Mouse (Mus musculus): ENCODE results near the gene Polr2l. TPM values are rescaled to one million over a fixed set of nuclear protein-coding genes. Genes with fewer than 3 reads are reported as not detected.

The Polr2l gene
- polyA plus RNA-seq, 2 experiments = 24.6 to 52.4 TPM

DNA sequence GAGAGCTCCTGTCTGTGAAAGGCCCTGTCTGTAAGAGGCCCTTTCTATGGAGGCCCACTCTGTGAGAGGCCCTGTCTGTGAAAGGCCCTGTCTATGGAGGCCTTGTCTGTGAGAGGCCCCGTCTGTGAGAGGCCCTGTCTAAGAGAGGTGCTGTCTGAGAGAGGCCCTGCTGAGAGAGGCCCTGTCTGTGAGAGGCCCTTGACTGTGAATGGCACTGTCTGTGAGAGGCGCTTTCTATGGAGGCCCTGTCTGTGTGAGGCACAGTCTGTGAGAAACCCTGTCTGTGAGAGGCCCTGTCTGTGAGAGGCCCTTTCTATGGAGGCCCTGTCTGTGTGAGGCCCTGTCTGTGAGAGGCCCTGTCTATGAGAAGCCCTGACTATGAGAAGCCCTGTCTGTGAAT is 31.3 kb upstream of the Polr2l start:
- ATAC-seq (ENCODE audit: insufficient read depth) (peak; percentile 63), DNase-seq (ENCODE audit: low read depth in 3 of 3, low spot score in 3 of 3) (no peak)
- Histone ChIP-seq H3K27ac (peak overlapping the region; percentile 96), H3K9ac (replicated peaks) (peak overlapping the region; percentile 68), H3K36me3 (replicated peaks; ENCODE audit: control insufficient read depth, insufficient read depth, low read depth) (peaks cover 28% of the 10 kb centered on the region), H3K4me2 (ENCODE audit: low read depth) (peak overlapping the region; percentile 94), H3K27me3 (ENCODE audit: control insufficient read depth, insufficient read depth, low read length) (no peaks in the 10 kb centered on the region), H3K4me3 (ENCODE audit: insufficient read depth in 1 of 2, low read depth in 2 of 2, low read length in 2 of 2) (peak overlapping the region; percentile 83 to 95), H3K9me3 (ENCODE audit: control insufficient read depth, low read length) (no peaks in the 10 kb centered on the region), H3K4me1 (replicated peaks; ENCODE audit: control insufficient read depth in 2 of 2, insufficient read depth in 2 of 2, low read length in 1 of 2) (peaks cover 33 to 45% of the 10 kb centered on the region in 2 experiments)
- TF ChIP-seq CTCF (IDR thresholded peaks at IDR 0.05; ENCODE audit: low read depth) (no peak), EP300 (IDR thresholded peaks at IDR 0.05; ENCODE audit: low read depth) (no peak)
- WGBS (ENCODE audit: insufficient replicate concordance) = 37% methylated on average over 2 of the region's 2 CpGs

DNA sequence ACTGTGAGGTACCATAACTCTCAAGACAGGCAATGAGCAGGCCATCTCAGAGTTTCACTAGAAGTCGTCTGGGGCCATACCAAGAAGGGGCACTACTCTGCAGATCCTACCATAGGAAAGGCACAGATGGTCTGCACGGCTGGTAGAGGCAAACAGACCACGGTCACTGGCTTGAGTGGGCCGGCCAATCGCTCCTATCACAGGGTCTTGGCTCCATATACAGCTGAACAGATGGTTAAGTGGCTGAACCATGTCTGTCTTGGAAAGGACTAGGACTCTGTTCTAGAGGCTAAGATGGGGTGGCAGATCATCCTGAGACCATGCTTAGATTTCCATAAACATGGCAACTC is 27.6 kb upstream of the Polr2l start:
- H3K9me3 ChIP-seq (ENCODE audit: control insufficient read depth, low read length) = no peaks in the 10 kb centered on the region
- H3K4me1 ChIP-seq (replicated peaks; ENCODE audit: control insufficient read depth in 2 of 2, insufficient read depth in 2 of 2, low read length in 1 of 2) = peaks cover 14 to 25% of the 10 kb centered on the region in 2 experiments
- TF ChIP-seq EP300 (IDR thresholded peaks at IDR 0.05; ENCODE audit: low read depth) = no peak
- TF ChIP-seq CTCF (IDR thresholded peaks at IDR 0.05; ENCODE audit: low read depth) = no peak
- H3K36me3 ChIP-seq (replicated peaks; ENCODE audit: control insufficient read depth, insufficient read depth, low read depth) = peaks cover 3% of the 10 kb centered on the region; the same call in 1 of the 2 replicates
- H3K27me3 ChIP-seq (ENCODE audit: control insufficient read depth, insufficient read depth, low read length) = no peaks in the 10 kb centered on the region
- no peak overlapping the region; the same call in 1 of the 2 replicates for H3K4me2 ChIP-seq (ENCODE audit: low read depth)
- WGBS (ENCODE audit: insufficient replicate concordance) = 89% methylated on average over 5 of the region's 5 CpGs
- no peak for ATAC-seq (ENCODE audit: insufficient read depth)
- H3K9ac ChIP-seq (replicated peaks) = no peak overlapping the region
- no peak for DNase-seq (ENCODE audit: low read depth in 3 of 3, low spot score in 3 of 3)
- H3K27ac ChIP-seq = no peak overlapping the region
- no peak overlapping the region for H3K4me3 ChIP-seq (ENCODE audit: insufficient read depth in 1 of 2, low read depth in 2 of 2, low read length in 2 of 2)

- WGBS (ENCODE audit: insufficient replicate concordance) = 77% methylated on average over 7 of the region's 7 CpGs
- ATAC-seq (ENCODE audit: insufficient read depth) = no peak
- H3K4me3 ChIP-seq (ENCODE audit: insufficient read depth in 1 of 2, low read depth in 2 of 2, low read length in 2 of 2) = no peak overlapping the region
- H3K27me3 ChIP-seq (ENCODE audit: control insufficient read depth, insufficient read depth, low read length) = no peaks in the 10 kb centered on the region
- no peaks in the 10 kb centered on the region for H3K9me3 ChIP-seq (ENCODE audit: control insufficient read depth, low read length)
- DNase-seq (ENCODE audit: low read depth in 3 of 3, low spot score in 3 of 3) = no peak
- peaks cover 10 to 22% of the 10 kb centered on the region in 2 experiments for H3K4me1 ChIP-seq (replicated peaks; ENCODE audit: control insufficient read depth in 2 of 2, insufficient read depth in 2 of 2, low read length in 1 of 2)
- H3K4me2 ChIP-seq (ENCODE audit: low read depth) = no peak overlapping the region
- H3K9ac ChIP-seq (replicated peaks) = no peak overlapping the region
- no peak for TF ChIP-seq EP300 (IDR thresholded peaks at IDR 0.05; ENCODE audit: low read depth)
- no peak for TF ChIP-seq CTCF (IDR thresholded peaks at IDR 0.05; ENCODE audit: low read depth)
- H3K36me3 ChIP-seq (replicated peaks; ENCODE audit: control insufficient read depth, insufficient read depth, low read depth) = peaks cover 3% of the 10 kb centered on the region; the same call in 1 of the 2 replicates
- H3K27ac ChIP-seq = no peak overlapping the region
Measured at GRCm38 (mm10) chr7:141501820-141502555, 27.1 kb upstream of the Polr2l start.

- Histone ChIP-seq H3K4me2 (ENCODE audit: low read depth) (no peak overlapping the region), H3K9me3 (ENCODE audit: control insufficient read depth, low read length) (no peaks in the 10 kb centered on the region), H3K27me3 (ENCODE audit: control insufficient read depth, insufficient read depth, low read length) (no peaks in the 10 kb centered on the region), H3K4me1 (replicated peaks; ENCODE audit: control insufficient read depth in 2 of 2, insufficient read depth in 2 of 2, low read length in 1 of 2) (peaks cover 4 to 6% of the 10 kb centered on the region in 2 experiments), H3K9ac (replicated peaks) (no peak overlapping the region; the same call in 1 of the 2 replicates), H3K27ac (no peak overlapping the region), H3K36me3 (replicated peaks; ENCODE audit: control insufficient read depth, insufficient read depth, low read depth) (0 out of 2 replicates have a peak, but pooled peaks cover 4% of the 10 kb centered on the region), H3K4me3 (ENCODE audit: insufficient read depth in 1 of 2, low read depth in 2 of 2, low read length in 2 of 2) (no peak overlapping the region)
- ATAC-seq (ENCODE audit: insufficient read depth) = no peak
- TF ChIP-seq CTCF (IDR thresholded peaks at IDR 0.05; ENCODE audit: low read depth) (no peak), EP300 (IDR thresholded peaks at IDR 0.05; ENCODE audit: low read depth) (no peak)
- 82% methylated on average over 3 of the region's 3 CpGs for WGBS (ENCODE audit: insufficient replicate concordance)
- DNase-seq (ENCODE audit: low read depth in 3 of 3, low spot score in 3 of 3) = no peak
Measured at GRCm38 (mm10) chr7:141497600-141497999, 22.7 kb upstream of the Polr2l start.

- Histone ChIP-seq H3K27me3 (ENCODE audit: control insufficient read depth, insufficient read depth, low read length) (no peaks in the 10 kb centered on the region), H3K36me3 (replicated peaks; ENCODE audit: control insufficient read depth, insufficient read depth, low read depth) (0 out of 2 replicates have a peak, but pooled peaks cover 8% of the 10 kb centered on the region), H3K9me3 (ENCODE audit: control insufficient read depth, low read length) (no peaks in the 10 kb centered on the region), H3K4me1 (replicated peaks; ENCODE audit: control insufficient read depth in 2 of 2, insufficient read depth in 2 of 2, low read length in 1 of 2) (no peaks in the 10 kb centered on the region; a peak in 1 of 4 replicates), H3K4me2 (ENCODE audit: low read depth) (no peak overlapping the region), H3K4me3 (ENCODE audit: insufficient read depth in 1 of 2, low read depth in 2 of 2, low read length in 2 of 2) (no peak overlapping the region), H3K27ac (no peak overlapping the region), H3K9ac (replicated peaks) (no peak overlapping the region)
- ATAC-seq (ENCODE audit: insufficient read depth) = no peak
- no peak for TF ChIP-seq CTCF (IDR thresholded peaks at IDR 0.05; ENCODE audit: low read depth)
- TF ChIP-seq EP300 (IDR thresholded peaks at IDR 0.05; ENCODE audit: low read depth) = no peak
- DNase-seq (ENCODE audit: low read depth in 3 of 3, low spot score in 3 of 3) = no peak
- 71% methylated on average over 4 of the region's 4 CpGs for WGBS (ENCODE audit: insufficient replicate concordance)
Measured at GRCm38 (mm10) chr7:141495940-141496339, 21.0 kb upstream of the Polr2l start.

All from liver, embryonic 14.5 days (tissue).